Mouse (Mus musculus): ENCODE measurements at regions not wholly inside any gene's neighbourhood (a gene's known extent, or its start where the extent isn't known, plus 50 kb on each side); places are given as distances from the start of the nearest gene placed in this dataset.

- TF ChIP-seq MAFK (IDR thresholded peaks at IDR 0.05; ENCODE audit: insufficient read depth, low read depth, low read length) = no peak
- no peak for TF ChIP-seq HCFC1 (IDR thresholded peaks at IDR 0.05; ENCODE audit: borderline replicate concordance, insufficient read depth, low read length)
Measured at GRCm38 (mm10) chr13:110540543-110541265, 145.9 kb downstream of the Plk2 start.

Measured in ES-E14 (cell line).